Mouse (Mus musculus) bone marrow, adult 2 months (tissue): ENCODE results near the gene Psmb3.

ENCODE experiments used
- CTCF ChIP-seq: fragments of 200-500 bp; IDR thresholded peaks from 2 replicates; pipeline ENCODE4 v1.5.1; 2011; ENCODE audit warnings: low read length, control low read depth; ENCODE audit not compliant: control insufficient read depth, insufficient read depth
- POLR2A ChIP-seq: fragments of 200-500 bp; IDR thresholded peaks from 2 replicates; pipeline ENCODE4 v1.6.1; 2011; ENCODE audit warnings: low read depth, mild to moderate bottlenecking, control low read depth, low read length, borderline replicate concordance; ENCODE audit not compliant: control insufficient read depth

DNA sequence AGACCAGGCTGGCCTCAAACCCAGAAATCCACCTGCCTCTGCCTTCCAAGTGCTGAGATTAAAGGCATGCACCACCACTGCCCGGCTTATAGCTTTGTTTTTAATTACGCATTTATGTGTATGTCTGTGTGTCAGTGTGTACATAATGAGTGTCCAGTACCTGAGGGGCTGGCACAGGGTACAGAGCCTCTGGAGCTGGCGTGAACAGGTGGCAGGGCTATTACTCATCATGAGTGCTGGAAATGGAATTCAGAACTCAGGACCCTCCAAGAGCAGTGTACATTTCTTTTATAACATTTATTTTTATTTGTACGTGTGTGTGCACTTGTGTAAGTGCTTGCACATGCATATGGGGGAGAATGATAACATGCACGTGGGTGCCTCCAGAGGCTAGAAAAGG lies 33.4 kb downstream of the Psmb3 start:
- TF ChIP-seq POLR2A (no peak), CTCF (no peak)
